Mouse (Mus musculus) liver, postnatal 0 days (tissue): Measurements from ENCODE around the gene Syne4. TPM values are rescaled to one million over a fixed set of nuclear protein-coding genes. Genes with fewer than 3 reads are reported as not detected.

Experiments used
- ATAC-seq: fragments of 200-750 bp; cut with Nextera tagmentation; 2 replicates; pipeline ENCODE4 v1.8.0; 2017; ENCODE audit warnings: mild to moderate bottlenecking, moderate library complexity
- DNase-seq: peaks from one replicate; pipeline ENCODE4 v3.0.0-alpha.2; 2016
- H3K27ac ChIP-seq: fragments of 300-500 bp; sonication (generic); 2 replicates; pipeline ENCODE4 v1.5.1; 2014; ENCODE audit warnings: antibody characterized with exemption, moderate library complexity, mild to moderate bottlenecking, low read depth
- H3K27me3 ChIP-seq: fragments of 300-500 bp; sonication (generic); 2 replicates; pipeline ENCODE4 v1.6.1; 2014; ENCODE audit warnings: low read length, control low read depth, mixed read lengths; ENCODE audit not compliant: insufficient read depth
- H3K36me3 ChIP-seq: fragments of 300-500 bp; sonication (generic); replicated peaks from 2 replicates; pipeline ENCODE4 v1.6.1; 2014; ENCODE audit warnings: mild to moderate bottlenecking, control low read depth, low read length, moderate library complexity, mixed read lengths; ENCODE audit not compliant: insufficient read depth
- H3K4me1 ChIP-seq: fragments of 300-500 bp; sonication (generic); 2 replicates; pipeline ENCODE4 v1.6.1; 2014; ENCODE audit warnings: antibody characterized with exemption, mild to moderate bottlenecking, control low read depth; ENCODE audit not compliant: insufficient read depth
- H3K4me2 ChIP-seq: fragments of 300-500 bp; sonication (generic); 2 replicates; pipeline ENCODE4 v1.6.1; 2014; ENCODE audit warnings: low read depth, mild to moderate bottlenecking, low read length, moderate library complexity, mixed read lengths
- H3K4me3 ChIP-seq: fragments of 300-500 bp; sonication (generic); 2 replicates; pipeline ENCODE4 v1.5.1; 2014; ENCODE audit warnings: low read depth, low read length
- H3K9ac ChIP-seq: fragments of 300-500 bp; sonication (generic); replicated peaks from 2 replicates; pipeline ENCODE4 v1.6.1; 2014; ENCODE audit warnings: mild to moderate bottlenecking, moderate library complexity
- H3K9me3 ChIP-seq: fragments of 300-500 bp; sonication (generic); 2 replicates; pipeline ENCODE4 v1.6.1; 2016; ENCODE audit warnings: mild to moderate bottlenecking, control low read depth, low read length, mixed read lengths
- CTCF ChIP-seq: sonication (generic); IDR thresholded peaks from 2 replicates; pipeline ENCODE4 v1.5.1; 2016; ENCODE audit warnings: antibody characterized with exemption, low read depth
- EP300 ChIP-seq: IDR thresholded peaks from 2 replicates; pipeline ENCODE4 v1.6.1; 2016; ENCODE audit warnings: antibody characterized with exemption, low read depth, mild to moderate bottlenecking
- WGBS: fragments of 180-500 bp; shearing (Covaris S2); extraction: QIAGEN DNeasy Blood & Tissue Kit; methylation state at CpG from one replicate; pipeline ENCODE4 v1.1.7; 2014; ENCODE audit not compliant: insufficient replicate concordance; 5-methylcytosine and 5-hydroxymethylcytosine counted together
- polyA plus RNA-seq: library from polyadenylated mRNA; unstranded; fragments of >200 nt; fragmentation: Nextera tagmentation; extraction: Ambion mirVana; gene quantifications from 2 replicates; pipeline ENCODE4 v1.2.1, GENCODE M21; 2015

Syne4 gene
- polyA plus RNA-seq, 1 experiment from 2014 or later, result 12.8 TPM

DNA sequence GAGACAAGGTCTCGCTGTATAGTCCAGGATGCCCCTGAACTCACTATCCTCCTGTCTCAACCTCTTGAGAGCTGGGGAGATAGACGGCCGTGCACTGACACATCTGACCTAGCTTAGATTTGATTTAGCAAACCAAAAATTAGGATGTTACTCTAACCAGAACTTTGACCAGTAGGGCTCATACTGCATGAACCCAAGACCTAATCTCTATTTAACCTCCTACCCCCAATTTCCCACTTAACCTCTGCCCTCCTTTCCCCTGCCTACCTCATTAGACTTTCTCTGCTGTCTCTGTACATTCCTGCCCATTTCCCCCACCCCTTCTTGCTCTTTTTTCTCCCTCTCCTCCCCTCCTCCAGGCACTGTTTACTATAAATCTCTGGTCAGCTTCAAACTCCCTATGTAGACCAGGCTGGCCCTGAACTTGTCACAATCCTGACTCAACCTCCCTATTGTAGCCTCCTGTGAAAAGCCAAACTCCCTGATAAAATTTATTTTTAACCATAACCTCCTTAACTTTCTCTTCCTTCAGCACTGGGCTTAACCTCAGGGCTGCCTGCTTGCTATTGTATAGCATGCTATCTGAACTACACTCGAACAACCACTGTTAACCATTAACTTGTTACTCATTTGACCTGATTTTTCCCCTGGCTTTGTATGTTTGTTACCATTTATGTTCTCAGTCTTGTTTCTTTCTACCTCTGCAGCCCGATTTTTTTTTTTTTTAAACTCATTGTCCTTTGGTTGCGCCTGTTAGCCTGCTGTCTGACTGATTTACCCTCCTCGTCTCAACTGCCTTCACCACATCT, 44.0 kb downstream of the Syne4 start:
- H3K27me3 ChIP-seq, result no peaks in the 10 kb centered on the region
- H3K4me2 ChIP-seq, result peak overlapping the region; percentile 65
- H3K9ac ChIP-seq, result peak overlapping the region; percentile 35; the same call in 1 of the 2 replicates
- TF ChIP-seq CTCF (no peak), EP300 (no peak)
- H3K4me3 ChIP-seq, result peak overlapping the region; percentile 27
- no peaks in the 10 kb centered on the region for H3K9me3 ChIP-seq
- ATAC-seq, result peak; percentile 67
- WGBS, result 50% methylated on average over 7 of the region's 7 CpGs
- peak overlapping the region; percentile 95 for H3K27ac ChIP-seq
- no peak for DNase-seq
- H3K4me1 ChIP-seq, result peaks cover 12% of the 10 kb centered on the region
- no peaks in the 10 kb centered on the region for H3K36me3 ChIP-seq

DNA sequence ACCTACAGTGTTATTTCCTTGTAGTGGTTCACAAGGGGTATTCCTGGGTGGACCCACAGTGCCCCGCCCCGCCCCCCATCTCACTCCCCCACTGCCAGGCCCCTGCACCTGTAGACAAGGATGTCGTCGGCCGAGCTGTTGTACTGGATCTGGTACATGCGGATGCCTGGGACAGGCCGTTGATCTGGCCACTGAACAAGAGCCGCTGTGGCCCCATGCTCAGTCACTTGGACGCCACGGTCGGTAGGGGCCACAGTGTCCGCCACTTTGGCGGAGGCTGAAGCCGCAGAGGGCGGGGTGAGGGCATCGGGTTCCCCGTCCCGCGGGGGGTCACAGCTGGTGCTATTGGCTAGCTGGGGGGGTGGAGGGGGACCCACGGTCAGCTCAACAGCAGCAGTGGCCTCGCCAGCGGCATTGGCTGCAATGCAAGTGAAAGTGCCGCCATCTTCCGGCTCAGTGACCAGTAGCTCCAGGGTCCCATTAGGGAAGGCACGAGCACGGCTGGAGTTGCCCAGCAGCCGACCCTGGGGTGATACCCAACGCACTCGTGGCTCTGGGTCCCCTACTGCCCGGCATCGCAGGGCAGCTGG, 44.8 kb downstream of the Syne4 start:
- H3K9me3 ChIP-seq, result no peaks in the 10 kb centered on the region
- H3K27me3 ChIP-seq, result no peaks in the 10 kb centered on the region
- WGBS, result 61% methylated on average over 29 of the region's 31 CpGs
- peaks cover 8% of the 10 kb centered on the region for H3K4me1 ChIP-seq
- H3K36me3 ChIP-seq, result no peaks in the 10 kb centered on the region
- ATAC-seq (peak; percentile 38), DNase-seq (peak; percentile 56)
- peak overlapping the region; percentile 65 for H3K4me2 ChIP-seq
- peak overlapping the region; percentile 27 for H3K4me3 ChIP-seq
- H3K9ac ChIP-seq, result peak overlapping the region; percentile 35
- peak overlapping the region; percentile 95 for H3K27ac ChIP-seq
- TF ChIP-seq CTCF (0 out of 2 replicates have a peak, but pooled peaks have one; percentile 11), EP300 (no peak)

DNA sequence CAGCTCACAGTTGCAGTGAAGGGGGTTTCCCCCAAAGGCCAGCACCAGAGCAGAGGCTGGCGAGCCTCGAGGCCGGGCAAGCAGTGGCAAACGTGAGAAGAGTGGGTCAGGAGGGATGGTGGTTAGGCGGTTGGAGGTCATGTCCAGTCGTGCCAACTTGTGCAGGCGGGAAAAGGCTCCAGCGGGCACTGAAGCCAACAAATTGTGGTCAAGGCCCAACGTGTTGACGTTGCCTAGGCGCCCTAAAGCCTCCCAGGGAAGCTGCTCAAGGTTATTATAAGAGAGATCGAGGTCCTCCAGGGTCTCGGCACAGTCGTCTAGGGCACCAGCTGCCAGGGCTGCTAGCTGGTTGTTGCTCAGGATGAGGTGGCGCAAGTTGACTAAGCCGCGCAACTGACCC, 45.4 kb downstream of the Syne4 start:
- H3K4me3 ChIP-seq, result peak overlapping the region; percentile 27
- DNase-seq, result no peak

DNA sequence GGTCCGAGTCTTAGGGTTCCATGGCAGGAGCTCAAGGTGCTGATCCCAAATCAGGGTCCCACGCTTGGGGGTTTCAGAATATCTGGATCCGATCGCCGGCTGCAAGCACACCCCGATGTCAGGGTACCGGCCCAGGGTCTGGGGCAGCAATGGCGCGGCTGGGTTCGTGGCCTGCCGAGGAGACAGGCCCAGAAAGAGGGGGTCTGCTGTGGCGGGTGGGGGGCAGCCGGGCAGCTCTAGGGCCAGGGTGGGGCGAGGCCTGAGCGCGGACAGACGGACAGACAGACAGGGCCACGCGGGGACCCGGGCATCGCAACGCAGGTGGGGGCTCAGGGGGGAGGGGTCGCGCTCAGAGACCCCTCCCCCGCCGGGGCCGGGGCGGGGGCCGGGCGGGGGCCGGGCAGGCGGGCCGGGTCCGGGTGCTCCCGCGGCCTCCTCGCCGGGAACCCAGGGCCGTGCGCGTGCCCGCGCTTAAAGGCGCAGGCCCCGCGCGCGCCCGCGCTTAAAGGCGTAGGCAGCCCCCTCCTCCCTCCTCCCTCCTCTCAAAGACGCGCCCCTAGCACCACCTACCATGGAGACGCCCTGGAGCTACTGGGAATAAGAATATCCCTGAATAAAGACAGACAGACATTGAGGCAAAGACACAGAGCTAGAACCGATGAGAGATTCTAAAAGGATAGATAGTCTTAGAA, 48.2 kb downstream of the Syne4 start, which contains the start of gene Lrfn3:
TSS of gene Lrfn3 (minus strand) at position 121 of the 692 bp plus-strand sequence.
- DNase-seq (peak; percentile 58), ATAC-seq (no peak)
- H3K4me1 ChIP-seq, result peaks cover 4% of the 10 kb centered on the region; the same call in 1 of the 2 replicates
- H3K27me3 ChIP-seq, result no peaks in the 10 kb centered on the region
- H3K4me2 ChIP-seq, result peak within 1 kb of the TSS; percentile 65
- TF ChIP-seq EP300, result no peak
- TF ChIP-seq CTCF, result no peak
- H3K9me3 ChIP-seq, result no peaks in the 10 kb centered on the region
- H3K9ac ChIP-seq, result peak within 1 kb of the TSS; percentile 59
- 4% methylated on average over 33 of the region's 55 CpGs for WGBS
- H3K4me3 ChIP-seq, result peak within 1 kb of the TSS; percentile 46
- peak within 1 kb of the TSS; percentile 67 for H3K27ac ChIP-seq
- no peaks in the 10 kb centered on the region for H3K36me3 ChIP-seq

More for the DNA sequence above, 45.4 kb downstream of the Syne4 start:
- H3K4me1 ChIP-seq, result peaks cover 4% of the 10 kb centered on the region; the same call in 1 of the 2 replicates
- H3K27ac ChIP-seq, result peak overlapping the region; percentile 95
- TF ChIP-seq EP300, result no peak
- TF ChIP-seq CTCF, result no peak
- no peak for ATAC-seq
- no peaks in the 10 kb centered on the region for H3K9me3 ChIP-seq
- peak overlapping the region; percentile 35 for H3K9ac ChIP-seq
- no peaks in the 10 kb centered on the region for H3K36me3 ChIP-seq
- peak overlapping the region; percentile 65 for H3K4me2 ChIP-seq
- H3K27me3 ChIP-seq, result no peaks in the 10 kb centered on the region
- 78% methylated on average over 17 of the region's 17 CpGs for WGBS

DNA sequence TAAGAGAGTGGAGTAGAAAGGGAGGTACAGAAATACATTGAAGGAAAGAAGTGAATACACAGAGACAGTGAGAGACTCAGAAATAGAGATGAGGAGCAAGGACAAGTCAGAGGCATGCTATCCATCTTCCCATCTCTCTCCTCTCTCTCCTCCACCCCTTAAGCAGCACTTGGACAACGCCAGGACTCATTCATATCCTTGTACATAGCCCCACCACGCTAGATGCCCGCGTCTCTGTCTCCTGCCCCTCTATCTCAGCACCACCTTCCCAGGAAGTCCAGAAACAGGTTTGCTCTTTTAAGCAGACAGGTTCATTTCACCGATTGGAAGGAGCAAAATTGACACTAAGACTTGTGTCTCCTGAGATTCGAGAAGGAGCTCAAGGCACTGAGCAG, 48.7 kb downstream of the Syne4 start:
- no peaks in the 10 kb centered on the region for H3K27me3 ChIP-seq
- no peaks in the 10 kb centered on the region for H3K9me3 ChIP-seq
- DNase-seq (no peak), ATAC-seq (no peak)
- 66% methylated on average over 6 of the region's 6 CpGs for whole genome bisulfite sequencing
- peaks cover 4% of the 10 kb centered on the region; the same call in 1 of the 2 replicates for H3K4me1 ChIP-seq
- no peak overlapping the region for H3K27ac ChIP-seq
- no peaks in the 10 kb centered on the region for H3K36me3 ChIP-seq
- H3K4me3 ChIP-seq, result peak overlapping the region; percentile 46; the same call in 1 of the 2 replicates
- no peak overlapping the region for H3K9ac ChIP-seq
- H3K4me2 ChIP-seq, result peak overlapping the region; percentile 65
- TF ChIP-seq EP300 (no peak), CTCF (no peak)

DNA sequence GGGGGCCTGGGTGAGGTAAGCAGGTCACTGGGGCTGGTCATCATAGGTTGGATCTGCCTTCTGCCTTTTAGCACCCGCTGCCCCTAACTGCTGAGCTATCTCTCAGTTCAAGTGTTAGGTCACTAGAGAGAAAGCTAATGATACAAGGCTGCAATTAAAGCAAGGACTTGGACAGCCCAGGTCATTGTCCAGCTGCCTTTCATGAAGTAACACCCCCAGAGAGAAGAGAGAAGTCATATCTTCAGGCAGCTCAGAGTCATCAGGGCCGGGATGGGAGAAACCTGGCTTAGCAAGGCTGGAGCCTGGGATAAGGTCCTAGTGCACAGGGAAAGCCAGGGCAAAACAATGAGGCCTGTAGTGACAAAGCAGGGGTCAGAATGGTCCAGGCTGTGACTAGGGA, 52.9 kb downstream of the Syne4 start:
- Histone ChIP-seq H3K9ac (no peak overlapping the region), H3K4me1 (no peaks in the 10 kb centered on the region), H3K27ac (no peak overlapping the region), H3K36me3 (no peaks in the 10 kb centered on the region), H3K4me3 (no peak overlapping the region), H3K4me2 (no peak overlapping the region), H3K27me3 (no peaks in the 10 kb centered on the region), H3K9me3 (no peaks in the 10 kb centered on the region)
- 47% methylated on average over 2 of the region's 2 CpGs for WGBS
- TF ChIP-seq EP300 (no peak), CTCF (no peak)
- DNase-seq (no peak), ATAC-seq (no peak)

Other genes starting within 250 kb of the Syne4 start
- gene Zfp82, start 241.9 kb upstream of the Syne4 start, polyA plus RNA-seq, result 0.54 and 0.68 TPM in 2 replicates
- gene Gm26920, start 224.4 kb upstream of the Syne4 start, polyA plus RNA-seq, result not detected in 2 replicates
- 1.2 and 1.7 TPM in 2 replicates for gene Zfp566, start 224.3 kb upstream of the Syne4 start, polyA plus RNA-seq
- 10.1 and 10.7 TPM in 2 replicates for gene Zfp260, start 220.0 kb upstream of the Syne4 start, polyA plus RNA-seq
- gene Zfp382, start 192.9 kb upstream of the Syne4 start, polyA plus RNA-seq, result 0.54 and 0.75 TPM in 2 replicates
- gene Zfp146, start 145.1 kb upstream of the Syne4 start, polyA plus RNA-seq, result 2.1 and 3.1 TPM in 2 replicates
- gene Cox7a1, start 130.7 kb upstream of the Syne4 start, polyA plus RNA-seq, result 7.0 and 15.1 TPM in 2 replicates
- gene Capns1, start 116.0 kb upstream of the Syne4 start, polyA plus RNA-seq, result 30.2 and 30.6 TPM in 2 replicates
- gene Polr2i, start 82.9 kb upstream of the Syne4 start, polyA plus RNA-seq, result 42.9 and 43.3 TPM in 2 replicates
- gene Tbcb, start 82.5 kb upstream of the Syne4 start, polyA plus RNA-seq, result 41.8 and 42.1 TPM in 2 replicates
- not detected in 2 replicates for gene Ovol3, start 79.1 kb upstream of the Syne4 start, polyA plus RNA-seq
- gene Thap8, start 34.7 kb upstream of the Syne4 start, polyA plus RNA-seq, result 0.08 and 0.15 TPM in 2 replicates
- 3.1 and 3.4 TPM in 2 replicates for gene Wdr62, start 34.4 kb upstream of the Syne4 start, polyA plus RNA-seq
- gene Clip3, start 23.1 kb upstream of the Syne4 start, polyA plus RNA-seq, result 0.34 and 0.59 TPM in 2 replicates
- gene Alkbh6, start 6.1 kb upstream of the Syne4 start, polyA plus RNA-seq, result 23.1 and 23.9 TPM in 2 replicates
- gene E130208F15Rik, start 6.9 kb downstream of the Syne4 start, polyA plus RNA-seq, result not detected in 2 replicates
- gene Sdhaf1, start 9.1 kb downstream of the Syne4 start, polyA plus RNA-seq, result 14.0 TPM in 2 replicates
- 7.4 and 8.3 TPM in 2 replicates for gene Lrfn3, start 48.0 kb downstream of the Syne4 start, polyA plus RNA-seq
- 221 and 231 TPM in 2 replicates for gene Tyrobp, start 99.0 kb downstream of the Syne4 start, polyA plus RNA-seq
- 17.4 and 17.6 TPM in 2 replicates for gene Hcst, start 105.0 kb downstream of the Syne4 start, polyA plus RNA-seq
- 1.7 and 2.3 TPM in 2 replicates for gene Nfkbid, start 106.9 kb downstream of the Syne4 start, polyA plus RNA-seq
- gene Aplp1, start 130.7 kb downstream of the Syne4 start, polyA plus RNA-seq, result 1.2 and 1.6 TPM in 2 replicates
- gene Kirrel2, start 142.9 kb downstream of the Syne4 start, polyA plus RNA-seq, result 0.05 TPM in 1 of 2 replicates, not detected in the other
- 0.06 and 0.07 TPM in 2 replicates for gene Nphs1, start 143.5 kb downstream of the Syne4 start, polyA plus RNA-seq
- 203 and 205 TPM in 2 replicates for gene Prodh2, start 178.8 kb downstream of the Syne4 start, polyA plus RNA-seq
- gene Arhgap33, start 220.3 kb downstream of the Syne4 start, polyA plus RNA-seq, result 1.0 and 1.1 TPM in 2 replicates
- gene Hspb6, start 237.4 kb downstream of the Syne4 start, polyA plus RNA-seq, result 4.9 and 6.6 TPM in 2 replicates
- 0.53 and 1.1 TPM in 2 replicates for gene Proser3, start 237.5 kb downstream of the Syne4 start, polyA plus RNA-seq
- 16.0 and 18.9 TPM in 2 replicates for gene Lin37, start 245.0 kb downstream of the Syne4 start, polyA plus RNA-seq
- gene U2af1l4, start 248.5 kb downstream of the Syne4 start, polyA plus RNA-seq, result 34.4 and 34.8 TPM in 2 replicates
- 1.5 and 1.8 TPM in 2 replicates for gene Gm49396, start 248.5 kb downstream of the Syne4 start, polyA plus RNA-seq
- gene Psenen, start 248.8 kb downstream of the Syne4 start, polyA plus RNA-seq, result 85.3 and 94.5 TPM in 2 replicates